ENCODE assay signal across 8 mouse cellular contexts in the genomic region with DNA sequence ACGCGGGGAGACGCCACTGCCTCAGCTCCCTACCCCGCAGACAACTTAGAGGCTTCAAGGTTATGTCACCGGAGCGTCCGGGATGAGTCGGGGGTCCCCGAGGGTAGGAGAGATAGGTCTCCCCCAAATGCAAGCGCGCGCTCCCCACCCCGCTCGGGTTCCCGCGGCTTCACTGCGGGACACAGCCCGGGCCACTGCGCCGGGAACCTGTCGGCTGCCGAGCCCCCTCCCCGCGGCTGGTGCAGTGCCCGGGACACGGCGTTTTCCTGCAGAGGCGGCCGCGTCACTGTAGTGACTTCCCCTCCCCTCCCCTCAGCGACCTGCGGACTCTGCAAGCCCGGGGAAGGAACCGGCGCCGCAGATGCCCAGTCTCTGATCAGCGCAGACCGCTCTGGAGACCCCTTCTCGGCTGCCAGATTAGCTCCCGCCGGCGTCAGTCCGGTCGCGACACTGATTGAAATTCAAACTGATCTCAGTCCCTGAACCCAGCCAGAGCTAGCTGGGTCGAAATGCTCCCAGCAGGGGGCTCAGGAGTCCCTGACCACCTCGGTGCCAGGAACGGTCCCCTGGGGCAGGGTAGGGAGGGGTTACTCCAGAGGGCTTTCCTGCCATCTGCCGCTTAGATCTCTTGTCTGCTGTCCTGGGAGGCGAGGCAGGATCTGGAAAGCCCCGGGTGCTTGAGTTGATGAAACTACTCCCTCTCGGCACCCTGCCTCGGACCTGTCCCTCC. TPM values are rescaled to one million over a fixed set of nuclear protein-coding genes. Genes with fewer than 3 reads are reported as not detected.
DNase-seq lines count a peak whose midpoint lies in the region; ATAC-seq and TF ChIP-seq lines count a peak whose summit lies in the region.

No protein-coding gene starts in this region.

- peak overlapping the region; percentile 72 for H3K4me3 ChIP-seq in intestine, embryonic 16.5 days (ENCODE audit: low read length)
- peak overlapping the region; percentile 57 for H3K4me3 ChIP-seq in liver, postnatal 0 days (ENCODE audit: low read depth, low read length)
- peak overlapping the region; percentile 73 for H3K4me3 ChIP-seq in neural tube, embryonic 14.5 days (ENCODE audit: low read depth, low read length)

- H3K9ac ChIP-seq in intestine, embryonic 16.5 days (ENCODE audit: low read depth, low read length): peak overlapping the region; percentile 75
- H3K9ac ChIP-seq in liver, postnatal 0 days (replicated peaks): no peak overlapping the region
- H3K9ac ChIP-seq in neural tube, embryonic 14.5 days (replicated peaks; ENCODE audit: low read depth, low read length): peak overlapping the region; percentile 74

- H3K27me3 ChIP-seq in intestine, embryonic 16.5 days (replicated peaks; ENCODE audit: control insufficient read depth, insufficient read depth, low read length): peaks cover 26% of the 10 kb centered on the region
- H3K27me3 ChIP-seq in liver, postnatal 0 days (ENCODE audit: insufficient read depth, low read length): peaks cover 54% of the 10 kb centered on the region
- no peaks in the 10 kb centered on the region for H3K27me3 ChIP-seq in neural tube, embryonic 14.5 days (ENCODE audit: control insufficient read depth, insufficient read depth, low read length)

- DNase-seq in 3T3-L1 (ENCODE audit: low read depth, low spot score): peak; percentile 20
- peak; percentile 68 for DNase-seq in NIH3T3 (ENCODE audit: low read depth)
- DNase-seq in embryo, embryonic 10 days (ENCODE audit: low spot score): peak; percentile 77
- DNase-seq in heart, adult 18-20 months: peak; percentile 76 to 80
- DNase-seq in liver, postnatal 0 days: peak; percentile 29
- peak; percentile 34 for DNase-seq in urinary bladder, postnatal 14 days (ENCODE audit: low spot score)

- no peaks in the 10 kb centered on the region for H3K9me3 ChIP-seq in intestine, embryonic 16.5 days (ENCODE audit: control insufficient read depth, low read length)
- H3K9me3 ChIP-seq in liver, postnatal 0 days (ENCODE audit: low read length): no peaks in the 10 kb centered on the region
- H3K9me3 ChIP-seq in neural tube, embryonic 14.5 days (ENCODE audit: control insufficient read depth, low read length): no peaks in the 10 kb centered on the region

- peaks cover 15% of the 10 kb centered on the region for H3K4me1 ChIP-seq in intestine, embryonic 16.5 days (ENCODE audit: control insufficient read depth, insufficient read depth, low read length)
- H3K4me1 ChIP-seq in liver, postnatal 0 days (ENCODE audit: insufficient read depth): peaks cover 24% of the 10 kb centered on the region
- peaks cover 17% of the 10 kb centered on the region for H3K4me1 ChIP-seq in neural tube, embryonic 14.5 days (ENCODE audit: control insufficient read depth, insufficient read depth, low read length)

- under 1% methylated on average over 53 of the region's 53 CpGs for WGBS in intestine, embryonic 16.5 days
- 1% methylated on average over 41 of the region's 53 CpGs for WGBS in liver, postnatal 0 days (ENCODE audit: insufficient replicate concordance)
- under 1% methylated on average over 50 of the region's 53 CpGs for WGBS in neural tube, embryonic 14.5 days

- H3K27ac ChIP-seq in intestine, embryonic 16.5 days (ENCODE audit: low read length): peak overlapping the region; percentile 14; the same call in 1 of the 2 replicates
- H3K27ac ChIP-seq in liver, postnatal 0 days (ENCODE audit: low read depth): no peak overlapping the region
- peak overlapping the region; percentile 62 for H3K27ac ChIP-seq in neural tube, embryonic 14.5 days (ENCODE audit: low read depth, low read length)

- peak overlapping the region; percentile 99 for H3K4me2 ChIP-seq in intestine, embryonic 16.5 days (ENCODE audit: low read depth, low read length)
- peak overlapping the region; percentile 90 for H3K4me2 ChIP-seq in liver, postnatal 0 days (ENCODE audit: low read depth, low read length)
- peak overlapping the region; percentile 99 for H3K4me2 ChIP-seq in neural tube, embryonic 14.5 days (ENCODE audit: low read depth, low read length)

- peak; percentile 60 for ATAC-seq in intestine, embryonic 16.5 days
- ATAC-seq in liver, postnatal 0 days: no peak
- peak; percentile 66 for ATAC-seq in neural tube, embryonic 14.5 days (ENCODE audit: low read depth)

- H3K36me3 ChIP-seq in intestine, embryonic 16.5 days (ENCODE audit: control insufficient read depth, insufficient read depth, low read length): no peaks in the 10 kb centered on the region
- no peaks in the 10 kb centered on the region for H3K36me3 ChIP-seq in liver, postnatal 0 days (replicated peaks; ENCODE audit: insufficient read depth, low read length)
- no peaks in the 10 kb centered on the region for H3K36me3 ChIP-seq in neural tube, embryonic 14.5 days (ENCODE audit: control insufficient read depth, insufficient read depth, low read length)

- TF ChIP-seq EP300 in liver, postnatal 0 days (IDR thresholded peaks at IDR 0.05; ENCODE audit: low read depth): no peak

- TF ChIP-seq CTCF in liver, postnatal 0 days (IDR thresholded peaks at IDR 0.05; ENCODE audit: low read depth): 0 out of 2 replicates have a peak, but pooled peaks have one; percentile 32

RNA-seq across cellular contexts. Expression of a gene that starts 0.8 kb away (rescaled TPM):
- 1 to 10 TPM; 5.2 to 7.0 TPM for total RNA-seq in heart, adult 18-20 months (2021)
- polyA plus RNA-seq in intestine, embryonic 16.5 days (2015; fragmentation: Nextera tagmentation; extraction: Ambion mirVana): 2.0 and 2.1 TPM in 2 replicates
- polyA plus RNA-seq in liver, postnatal 0 days (2015; fragmentation: Nextera tagmentation; extraction: Ambion mirVana): 0.05 and 0.12 TPM in 2 replicates
- 3.8 and 6.5 TPM in 2 replicates for polyA plus RNA-seq in neural tube, embryonic 14.5 days (2014; fragmentation: Nextera tagmentation; extraction: Ambion mirVana)

Comparison
In these comparisons a context has a peak if more than half of its experiments do, and no peak if none do; other contexts are left out.
1. DNase-seq: peak in every context shown above with its lines; median percentile 78 in heart, adult 18-20 months; 77 in embryo, embryonic 10 days; 68 in NIH3T3; 34 in urinary bladder, postnatal 14 days; 29 in liver, postnatal 0 days; 20 in 3T3-L1.